Mouse (Mus musculus) G1E (cell line): ENCODE results near the gene Ino80b.

ENCODE experiments used
- CTCF ChIP-seq: IDR thresholded peaks from 2 replicates; pipeline ENCODE4 v1.5.1; 2012; ENCODE audit warnings: low read depth, low read length, inconsistent platforms, mixed read lengths
- GATA1 ChIP-seq: IDR thresholded peaks from 2 replicates; pipeline ENCODE4 v1.6.1; 2012; ENCODE audit warnings: borderline replicate concordance, low read length, inconsistent platforms, mixed read lengths
- GATA2 ChIP-seq: IDR thresholded peaks from 2 replicates; pipeline ENCODE4 v1.6.1; 2012; ENCODE audit warnings: low read depth, low read length, inconsistent platforms, borderline replicate concordance
- POLR2AphosphoS5 ChIP-seq: IDR thresholded peaks from 2 replicates; pipeline ENCODE4 v1.6.1; 2012; ENCODE audit warnings: low read depth, low read length, inconsistent platforms; ENCODE audit not compliant: insufficient replicate concordance
- TAL1 ChIP-seq: conservative IDR thresholded peaks from 2 replicates; pipeline ENCODE4 v1.6.1; 2012; ENCODE audit warnings: low read depth, low read length, inconsistent platforms, mixed read lengths

DNA sequence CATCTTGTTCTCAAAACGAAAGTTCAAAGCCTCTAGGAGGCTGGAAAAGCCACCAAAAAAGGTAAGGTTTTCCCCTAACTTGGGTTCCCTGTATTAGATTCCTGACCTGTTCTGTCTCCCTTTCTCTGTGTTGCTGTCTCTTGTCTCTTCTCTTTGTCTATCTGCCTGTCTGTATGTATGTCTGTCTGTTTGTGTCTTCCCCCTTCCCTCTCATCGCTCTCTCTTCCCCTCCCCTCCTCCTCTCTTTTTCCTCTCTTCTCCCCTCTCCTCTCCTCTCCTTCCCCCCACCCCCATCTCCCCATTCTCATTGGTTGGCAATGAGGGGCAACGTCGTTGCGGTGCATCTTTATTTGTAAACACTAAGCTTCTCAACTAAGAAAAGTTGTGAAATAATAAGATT is at the start of gene Ino80b:
- TF ChIP-seq TAL1: no peak
- no peak for TF ChIP-seq CTCF
- TF ChIP-seq GATA1: no peak
- no peak for TF ChIP-seq POLR2AphosphoS5
- TF ChIP-seq GATA2: no peak
